Mouse (Mus musculus) ES-Bruce4 (cell line): ENCODE measurements around the gene Sema4b. TPM values are rescaled to one million over a fixed set of nuclear protein-coding genes. Genes with fewer than 3 reads are reported as not detected.

Experiments used
- H3K27ac ChIP-seq: 2 replicates; pipeline ENCODE4 v1.5.1; 2012; ENCODE audit warnings: low read length, inconsistent platforms; ENCODE audit not compliant: insufficient read depth
- H3K27me3 ChIP-seq: 2 replicates; pipeline ENCODE4 v1.6.1; 2012; ENCODE audit warnings: mild to moderate bottlenecking, low read length, inconsistent platforms; ENCODE audit not compliant: control insufficient read depth, poor library complexity, insufficient read depth, severe bottlenecking
- H3K36me3 ChIP-seq: 2 replicates; pipeline ENCODE4 v1.6.1; 2012; ENCODE audit warnings: inconsistent platforms, mild to moderate bottlenecking, low read length, moderate library complexity; ENCODE audit not compliant: control insufficient read depth, poor library complexity, insufficient read depth, severe bottlenecking
- H3K4me1 ChIP-seq: one replicate; pipeline ENCODE4 v1.8.1; 2011; ENCODE audit warnings: low read length; ENCODE audit not compliant: control insufficient read depth, insufficient read depth
- H3K4me3 ChIP-seq: 2 replicates; pipeline ENCODE4 v1.5.1; 2011; ENCODE audit warnings: low read depth, mild to moderate bottlenecking, low read length
- H3K9ac ChIP-seq: 2 replicates; pipeline ENCODE4 v1.6.1; 2012; ENCODE audit warnings: low read depth, mild to moderate bottlenecking, inconsistent platforms; ENCODE audit not compliant: poor library complexity, severe bottlenecking
- H3K9me3 ChIP-seq: replicated peaks from 2 replicates; pipeline ENCODE4 v1.6.1; 2012; ENCODE audit warnings: mild to moderate bottlenecking, low read length, inconsistent platforms; ENCODE audit not compliant: control insufficient read depth, poor library complexity, insufficient read depth, severe bottlenecking
- CTCF ChIP-seq: IDR thresholded peaks from one replicate; pipeline ENCODE4 v1.8.1; 2011; ENCODE audit warnings: low read depth, low read length
- EP300 ChIP-seq: IDR thresholded peaks from 2 replicates; pipeline ENCODE4 v1.6.1; 2011; ENCODE audit warnings: low read depth, low read length; ENCODE audit not compliant: insufficient read depth
- POLR2A ChIP-seq: IDR thresholded peaks from one replicate; pipeline ENCODE4 v1.8.1; 2011; ENCODE audit warnings: low read length; ENCODE audit not compliant: insufficient read depth
- polyA plus RNA-seq: library from polyadenylated mRNA; stranded (reverse); fragments of >200 nt; gene quantifications from 2 replicates; pipeline ENCODE4 v1.2.4, GENCODE M21; 2011; ENCODE audit warnings: low read depth; ENCODE audit not compliant: missing spikeins, insufficient read depth, insufficient read length

The Sema4b gene
- polyA plus RNA-seq, 1 experiment, result 27.1 TPM

DNA sequence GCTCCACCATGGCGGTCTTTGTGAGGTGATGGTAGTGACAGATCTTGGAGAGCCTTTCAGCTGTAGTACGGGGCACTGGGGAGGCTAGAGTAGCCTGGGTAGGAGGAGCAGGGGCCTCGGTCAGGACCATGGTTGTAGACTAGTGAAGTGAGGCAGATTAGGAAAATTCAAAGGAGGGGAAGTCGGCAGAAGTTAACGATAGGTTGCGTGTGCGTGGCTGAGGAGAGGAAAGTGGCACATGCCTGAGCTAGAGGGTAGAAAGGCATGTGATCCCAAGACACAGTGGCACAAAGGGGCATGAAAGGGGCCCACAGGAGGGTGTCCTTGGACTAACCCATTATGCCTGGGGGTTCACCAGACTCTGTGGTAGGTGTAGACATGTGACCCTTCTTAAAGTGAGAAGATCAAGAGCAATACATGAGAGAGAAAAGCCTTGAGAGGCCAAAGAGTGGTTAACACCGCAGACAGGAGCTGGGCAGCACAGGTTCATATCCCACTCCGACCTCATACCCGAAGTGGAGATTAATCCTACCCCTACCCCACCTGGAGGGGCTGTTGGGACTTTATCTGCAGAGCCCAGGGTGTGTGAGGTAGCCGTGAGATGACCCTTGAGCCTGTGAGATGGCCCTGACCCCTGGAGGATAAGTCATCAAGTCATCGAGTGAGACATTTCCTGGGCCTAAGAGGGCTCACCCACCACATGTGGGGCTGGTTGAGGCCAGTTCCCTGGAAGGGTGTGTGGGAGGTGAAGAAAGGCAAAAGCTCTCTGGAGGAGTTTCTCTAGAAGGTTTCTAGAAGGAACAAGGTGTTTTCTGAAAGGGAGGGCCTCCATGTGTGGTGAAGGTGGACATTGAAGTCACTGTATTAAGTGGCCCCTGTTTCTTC, 19.3 kb downstream of the Sema4b start:
- Histone ChIP-seq H3K4me3 (no peak overlapping the region), H3K27ac (no peak overlapping the region), H3K36me3 (peaks cover 13% of the 10 kb centered on the region; the same call in 1 of the 2 replicates), H3K9me3 (no peaks in the 10 kb centered on the region), H3K4me1 (peaks cover 10% of the 10 kb centered on the region), H3K27me3 (no peaks in the 10 kb centered on the region), H3K9ac (no peak overlapping the region)
- TF ChIP-seq EP300, result no peak
- TF ChIP-seq CTCF, result no peak
- TF ChIP-seq POLR2A, result no peak

DNA sequence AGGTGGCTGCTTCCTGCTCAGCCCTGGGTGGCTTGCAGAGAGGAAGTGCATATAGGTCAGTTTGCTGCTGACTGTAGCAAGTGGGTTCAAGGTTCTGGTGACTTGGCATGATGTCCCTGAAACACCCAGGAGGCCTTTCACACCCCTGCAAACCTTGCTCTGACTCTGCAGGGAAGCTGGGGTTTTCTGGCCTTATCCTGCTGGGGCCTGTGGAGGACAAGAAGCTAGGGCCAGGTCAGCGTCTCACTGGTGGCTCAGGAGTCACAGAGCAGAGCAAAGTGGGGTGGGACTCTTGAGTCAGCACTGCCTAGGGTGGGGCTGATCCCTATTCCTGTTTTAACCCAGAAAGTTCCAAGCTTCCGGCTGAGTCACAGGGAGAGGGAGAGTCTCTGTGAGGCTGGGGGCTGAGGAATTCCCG, 20.7 kb downstream of the Sema4b start:
- Histone ChIP-seq H3K4me3 (no peak overlapping the region; the same call in 1 of the 2 replicates), H3K36me3 (0 out of 2 replicates have a peak, but pooled peaks cover 4% of the 10 kb centered on the region), H3K9ac (no peak overlapping the region), H3K9me3 (no peaks in the 10 kb centered on the region), H3K27ac (peak overlapping the region; percentile 64), H3K4me1 (peaks cover 9% of the 10 kb centered on the region), H3K27me3 (no peaks in the 10 kb centered on the region)
- TF ChIP-seq EP300, result peak; percentile 63; the same call in 1 of the 2 replicates
- no peak for TF ChIP-seq POLR2A

DNA sequence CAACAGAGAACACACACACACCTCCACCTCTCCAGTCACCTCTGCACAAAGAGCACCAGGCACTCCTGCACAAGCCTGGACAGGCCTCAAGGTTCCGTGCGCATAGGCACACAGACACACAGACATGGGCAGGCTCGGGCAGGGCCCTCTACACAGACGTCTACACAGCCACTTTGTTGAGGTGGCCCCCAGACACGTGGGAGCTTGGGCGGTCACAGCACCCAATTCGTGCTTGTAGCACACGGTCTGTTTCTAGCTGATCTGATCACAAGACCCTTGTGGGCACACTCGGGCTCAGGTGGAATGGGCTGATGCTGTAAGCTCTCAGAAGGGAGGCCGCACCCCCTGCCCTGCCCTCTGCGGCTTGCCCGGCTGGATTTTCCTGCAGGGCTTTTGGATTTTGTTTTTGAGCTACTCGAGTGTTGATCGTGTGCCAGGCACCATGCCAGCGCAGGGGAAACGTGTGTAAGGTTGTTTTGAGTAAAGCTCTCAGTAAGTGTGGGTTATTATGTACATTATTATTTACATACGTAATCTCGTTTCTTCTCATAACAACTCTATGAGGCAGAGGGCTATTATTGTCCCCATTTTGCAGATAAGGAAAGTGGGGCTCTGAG, 21.5 kb downstream of the Sema4b start:
- H3K36me3 ChIP-seq, result no peaks in the 10 kb centered on the region; the same call in 1 of the 2 replicates
- peak overlapping the region; percentile 24 for H3K9ac ChIP-seq
- TF ChIP-seq EP300 (0 out of 2 replicates have a peak, but pooled peaks have one; percentile 31), CTCF (no peak), POLR2A (no peak)
- H3K27me3 ChIP-seq, result no peaks in the 10 kb centered on the region
- peak overlapping the region; percentile 64 for H3K27ac ChIP-seq
- no peaks in the 10 kb centered on the region for H3K9me3 ChIP-seq
- peaks cover 8% of the 10 kb centered on the region for H3K4me1 ChIP-seq
- H3K4me3 ChIP-seq, result peak overlapping the region; percentile 14

DNA sequence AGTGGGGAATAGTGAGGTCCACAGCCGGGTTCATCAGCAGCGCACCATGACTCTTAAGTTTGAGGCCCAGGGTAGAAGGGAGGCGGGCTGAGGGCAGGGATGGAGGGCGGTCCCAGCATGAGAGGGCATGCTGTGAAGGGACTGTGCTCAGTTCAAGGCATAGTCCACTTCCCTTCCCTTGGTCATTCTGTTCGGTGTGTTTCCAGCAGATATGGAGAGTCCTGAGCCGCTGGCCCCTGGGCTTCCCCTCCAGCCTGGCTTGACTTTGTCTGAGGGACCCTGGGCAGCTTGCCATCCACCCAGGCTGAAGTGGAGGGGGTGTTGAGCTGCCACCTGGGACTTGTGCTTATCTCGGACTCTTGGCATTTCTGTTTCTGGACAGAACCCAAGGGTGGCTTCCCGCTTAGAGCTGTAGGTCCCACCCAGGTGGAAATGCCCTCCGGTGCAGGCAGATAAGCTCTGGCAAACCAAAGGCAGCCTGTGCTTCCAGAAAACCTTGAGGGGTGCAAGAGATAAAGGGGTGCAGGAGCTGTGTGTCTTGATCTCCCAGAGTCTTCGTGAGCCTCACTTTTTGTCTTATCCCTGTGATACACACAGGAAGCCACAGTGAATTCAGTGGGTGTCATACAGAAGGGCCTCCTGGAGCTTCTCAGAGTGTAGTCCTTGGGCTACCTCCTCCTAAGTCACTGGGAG, 22.2 kb downstream of the Sema4b start:
- Histone ChIP-seq H3K4me3 (no peak overlapping the region), H3K9me3 (no peaks in the 10 kb centered on the region), H3K27ac (no peak overlapping the region), H3K27me3 (no peaks in the 10 kb centered on the region), H3K9ac (peak overlapping the region; percentile 24; the same call in 1 of the 2 replicates), H3K36me3 (peaks cover 6% of the 10 kb centered on the region), H3K4me1 (peaks cover 8% of the 10 kb centered on the region)
- TF ChIP-seq CTCF, result no peak
- TF ChIP-seq POLR2A, result no peak
- TF ChIP-seq EP300, result no peak

DNA sequence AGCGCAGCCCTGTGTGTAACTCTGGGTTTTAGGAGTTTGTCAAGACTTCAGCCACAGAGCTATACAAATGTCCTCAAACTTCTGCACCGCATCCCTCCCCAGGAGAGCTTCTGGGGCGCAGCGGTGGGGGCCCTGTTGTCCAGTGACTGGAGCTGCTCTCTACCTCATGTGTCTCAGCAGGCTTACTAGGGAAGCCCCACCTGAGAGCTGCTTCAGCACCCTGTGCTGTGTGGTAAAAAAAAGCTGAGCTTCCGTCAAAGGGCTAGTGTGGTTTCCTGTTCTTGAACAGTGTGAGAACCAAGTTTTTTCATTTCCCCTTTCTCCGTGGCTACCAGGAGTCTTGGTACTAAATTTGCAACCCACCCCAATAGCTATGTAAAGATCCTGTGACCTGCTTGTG, 23.0 kb downstream of the Sema4b start:
- Histone ChIP-seq H3K36me3 (peaks cover 9% of the 10 kb centered on the region), H3K27me3 (no peaks in the 10 kb centered on the region), H3K27ac (peak overlapping the region; percentile 41; the same call in 1 of the 2 replicates), H3K9ac (peak overlapping the region; percentile 20; the same call in 1 of the 2 replicates), H3K4me3 (no peak overlapping the region), H3K9me3 (no peaks in the 10 kb centered on the region), H3K4me1 (peaks cover 8% of the 10 kb centered on the region)
- TF ChIP-seq EP300, result no peak
- no peak for TF ChIP-seq POLR2A
- TF ChIP-seq CTCF, result no peak

DNA sequence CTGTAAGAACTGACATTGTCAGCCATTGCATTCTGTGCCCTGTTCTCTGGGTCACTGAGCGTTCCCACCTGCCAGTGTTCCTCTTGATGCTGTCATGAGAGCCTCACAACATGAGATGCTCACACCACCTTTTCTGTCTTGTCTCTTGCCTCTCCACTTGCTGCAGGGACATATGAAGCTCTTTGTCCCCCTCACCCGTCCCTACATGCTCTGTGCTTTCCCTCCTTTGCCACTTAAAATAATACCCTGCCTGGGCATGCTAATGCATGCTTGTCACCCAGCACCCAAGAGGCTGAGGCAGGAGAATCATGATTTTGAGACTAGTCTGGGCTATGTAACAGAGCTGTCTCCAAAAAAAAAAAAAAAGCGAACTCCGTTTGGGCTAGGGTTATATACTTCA, 24.3 kb downstream of the Sema4b start:
- Histone ChIP-seq H3K27me3 (no peaks in the 10 kb centered on the region), H3K36me3 (peaks cover 10% of the 10 kb centered on the region), H3K9ac (no peak overlapping the region), H3K4me3 (no peak overlapping the region), H3K9me3 (no peaks in the 10 kb centered on the region), H3K27ac (peak overlapping the region; percentile 31), H3K4me1 (peaks cover 4% of the 10 kb centered on the region)
- TF ChIP-seq EP300 (no peak), CTCF (no peak), POLR2A (no peak)
